Mouse (Mus musculus) neural tube, embryonic 12.5 days (tissue): ENCODE results near the gene Prps1. TPM values are rescaled to one million over a fixed set of nuclear protein-coding genes. Genes with fewer than 3 reads are reported as not detected.

Experiments
- ATAC-seq: fragments of 200-750 bp; cut with Nextera tagmentation; 2 replicates; pipeline ENCODE4 v1.8.0; 2017; ENCODE audit warnings: low read depth, mild to moderate bottlenecking, moderate TSS enrichment, moderate library complexity; ENCODE audit not compliant: low FRiP score
- H3K27ac ChIP-seq: fragments of 300-500 bp; sonication (generic); 2 replicates; pipeline ENCODE4 v1.5.1; 2016
- H3K27me3 ChIP-seq: fragments of 300-500 bp; sonication (generic); replicated peaks from 2 replicates; pipeline ENCODE4 v1.6.1; 2016; ENCODE audit warnings: mild to moderate bottlenecking
- H3K36me3 ChIP-seq: fragments of 300-500 bp; sonication (generic); 2 replicates; pipeline ENCODE4 v1.6.1; 2016; ENCODE audit warnings: mild to moderate bottlenecking
- H3K4me1 ChIP-seq: fragments of 300-500 bp; sonication (generic); 2 replicates; pipeline ENCODE4 v1.6.1; 2016
- H3K4me2 ChIP-seq: fragments of 300-500 bp; sonication (generic); replicated peaks from 2 replicates; pipeline ENCODE4 v1.6.1; 2016; ENCODE audit warnings: mild to moderate bottlenecking
- H3K4me3 ChIP-seq: fragments of 300-500 bp; sonication (generic); 2 replicates; pipeline ENCODE4 v1.5.1; 2016
- H3K9ac ChIP-seq: fragments of 300-500 bp; sonication (generic); 2 replicates; pipeline ENCODE4 v1.6.1; 2016; ENCODE audit warnings: mild to moderate bottlenecking
- H3K9me3 ChIP-seq: fragments of 300-500 bp; sonication (generic); 2 replicates; pipeline ENCODE4 v1.6.1; 2016; ENCODE audit warnings: mild to moderate bottlenecking
- WGBS: fragments of 180-500 bp; shearing (Covaris S2); methylation state at CpG from one replicate; pipeline ENCODE4 v1.1.7; 2016; 5-methylcytosine and 5-hydroxymethylcytosine counted together
- polyA plus RNA-seq: library from polyadenylated mRNA; unstranded; fragments of >200 nt; fragmentation: Nextera tagmentation; extraction: Ambion mirVana; gene quantifications from 2 replicates; pipeline ENCODE4 v1.2.1, GENCODE M21; 2016

The Prps1 gene
- polyA plus RNA-seq, 1 experiment from 2014 or later = 69.5 TPM

DNA sequence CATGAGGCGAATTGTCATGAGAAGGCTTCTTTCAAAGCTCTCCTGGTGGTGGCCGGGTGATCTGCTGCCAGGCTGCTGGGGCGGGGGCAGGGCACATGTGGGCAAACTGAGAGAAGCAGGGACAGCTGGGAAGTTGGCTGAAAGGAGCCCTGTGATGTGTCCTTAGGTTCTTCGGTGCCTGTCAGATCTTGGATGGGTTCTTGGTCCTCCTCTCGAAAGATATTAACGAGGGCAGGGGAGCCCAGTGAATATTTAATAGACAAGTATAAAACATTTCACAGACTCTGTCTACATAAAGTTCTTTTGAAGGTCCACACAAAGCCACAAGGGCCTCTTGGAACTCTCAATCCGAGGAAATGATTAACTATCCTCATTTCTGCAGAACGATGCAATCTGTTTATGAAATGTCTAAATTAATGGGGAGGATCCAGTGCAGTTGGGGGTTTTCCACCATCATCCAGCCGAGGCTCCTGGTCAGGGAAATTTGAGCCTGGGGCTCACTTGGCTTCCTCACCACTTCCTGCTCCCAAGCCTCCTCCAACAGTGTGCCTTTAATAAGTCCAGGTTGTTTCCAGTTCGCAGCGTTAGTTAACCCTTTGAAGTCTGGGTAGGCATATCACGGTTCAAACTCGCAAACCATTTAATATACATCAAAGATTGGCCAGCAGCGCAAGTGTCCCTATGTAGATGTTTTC, 65.8 kb downstream of the Prps1 start:
- no peaks in the 10 kb centered on the region for H3K27me3 ChIP-seq
- ATAC-seq = no peak
- H3K4me3 ChIP-seq = no peak overlapping the region
- no peak overlapping the region for H3K9ac ChIP-seq
- H3K9me3 ChIP-seq = no peaks in the 10 kb centered on the region
- H3K4me2 ChIP-seq = no peak overlapping the region
- H3K36me3 ChIP-seq = no peaks in the 10 kb centered on the region
- H3K27ac ChIP-seq = no peak overlapping the region
- no peaks in the 10 kb centered on the region for H3K4me1 ChIP-seq
- WGBS = 71% methylated on average over 14 of the region's 14 CpGs

DNA sequence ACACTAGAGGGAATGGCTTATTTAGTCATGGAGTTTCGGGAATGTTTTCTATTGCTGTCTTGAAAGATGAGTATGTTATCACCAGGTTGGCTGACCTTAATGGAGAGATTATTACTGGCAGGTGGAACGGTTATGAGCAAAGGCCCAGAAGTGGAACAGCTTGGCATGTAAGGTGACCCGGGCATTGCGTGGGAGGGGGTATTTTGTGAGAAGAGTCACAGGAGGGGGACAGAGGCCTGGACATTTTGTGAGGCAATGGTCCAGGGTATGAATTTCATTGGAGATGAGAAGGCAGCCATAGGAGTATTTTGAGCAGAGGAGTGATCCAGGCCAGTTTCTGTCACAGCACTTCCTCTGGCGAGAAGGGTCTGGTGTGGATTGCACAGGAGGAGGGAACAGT, 67.8 kb downstream of the Prps1 start:
- Histone ChIP-seq H3K4me1 (no peaks in the 10 kb centered on the region), H3K27ac (no peak overlapping the region), H3K9ac (no peak overlapping the region), H3K4me2 (no peak overlapping the region), H3K9me3 (no peaks in the 10 kb centered on the region), H3K27me3 (no peaks in the 10 kb centered on the region), H3K4me3 (no peak overlapping the region), H3K36me3 (no peaks in the 10 kb centered on the region)
- ATAC-seq = no peak
- WGBS = 86% methylated on average over 5 of the region's 5 CpGs

Other genes starting within 250 kb of the Prps1 start
- 2.7 and 3.9 TPM in 2 replicates for gene Frmpd3, start 114.3 kb upstream of the Prps1 start, polyA plus RNA-seq
- gene Tsc22d3, start 144.0 kb downstream of the Prps1 start, polyA plus RNA-seq = 133 and 134 TPM in 2 replicates
- gene Mid2, start 208.0 kb downstream of the Prps1 start, polyA plus RNA-seq = 3.5 and 5.6 TPM in 2 replicates